Mouse (Mus musculus) liver, embryonic 14.5 days (tissue): ENCODE measurements at regions not wholly inside any gene's neighbourhood (a gene's known extent, or its start where the extent isn't known, plus 50 kb on each side); places are given as distances from the start of the nearest gene placed in this dataset.

Source experiments
- ATAC-seq: fragments of 200-750 bp; cut with Nextera tagmentation; 2 replicates; pipeline ENCODE4 v1.8.0; 2017; ENCODE audit warnings: moderate number of reproducible peaks, mild to moderate bottlenecking, moderate library complexity; ENCODE audit not compliant: insufficient read depth
- DNase-seq, 3 experiments: peaks; one replicate each; pipeline ENCODE4 v3.0.0-alpha.2; 2012 to 2013; ENCODE audit warnings: low read depth in 3 of 3, low spot score in 3 of 3
- H3K27ac ChIP-seq: fragments of 300-500 bp; sonication (generic); 2 replicates; pipeline ENCODE4 v1.5.1; 2014; ENCODE audit warnings: moderate library complexity, mild to moderate bottlenecking, control low read depth, inconsistent platforms
- H3K27me3 ChIP-seq: fragments of 300-500 bp; sonication (generic); 2 replicates; pipeline ENCODE4 v1.6.1; 2014; ENCODE audit warnings: mild to moderate bottlenecking, low read length, moderate library complexity; ENCODE audit not compliant: control insufficient read depth, insufficient read depth
- H3K36me3 ChIP-seq: fragments of 300-500 bp; sonication (generic); replicated peaks from 2 replicates; pipeline ENCODE4 v1.6.1; 2014; ENCODE audit warnings: low read depth; ENCODE audit not compliant: control insufficient read depth, insufficient read depth
- H3K4me1 ChIP-seq, 2 experiments: fragments of 200-500 bp in 1 of 2; fragments of 300-500 bp in 1 of 2; sonication (generic) in 1 of 2; replicated peaks; 2 replicates each; pipeline ENCODE4 v1.6.1; 2012 to 2014; ENCODE audit warnings: antibody characterized with exemption in 1 of 2, inconsistent platforms in 1 of 2, low read length in 1 of 2; ENCODE audit not compliant: control insufficient read depth in 2 of 2, insufficient read depth in 2 of 2
- H3K4me2 ChIP-seq: fragments of 300-500 bp; sonication (generic); 2 replicates; pipeline ENCODE4 v1.6.1; 2014; ENCODE audit warnings: low read depth, mild to moderate bottlenecking, control low read depth, moderate library complexity
- H3K4me3 ChIP-seq, 2 experiments: fragments of 200-500 bp in 1 of 2; fragments of 300-500 bp in 1 of 2; sonication (generic) in 1 of 2; 2 replicates each; pipeline ENCODE4 v1.5.1; 2012 to 2014; ENCODE audit warnings: low read depth in 2 of 2, low read length in 2 of 2, mild to moderate bottlenecking in 2 of 2, control low read depth in 1 of 2, inconsistent platforms in 1 of 2, moderate library complexity in 1 of 2; ENCODE audit not compliant: insufficient read depth in 1 of 2
- H3K9ac ChIP-seq: fragments of 300-500 bp; sonication (generic); replicated peaks from 2 replicates; pipeline ENCODE4 v1.6.1; 2014; ENCODE audit warnings: mild to moderate bottlenecking, control low read depth, moderate library complexity
- H3K9me3 ChIP-seq: fragments of 300-500 bp; sonication (generic); 2 replicates; pipeline ENCODE4 v1.6.1; 2016; ENCODE audit warnings: low read length, mixed read lengths; ENCODE audit not compliant: control insufficient read depth
- CTCF ChIP-seq: IDR thresholded peaks from 2 replicates; pipeline ENCODE4 v1.5.1; 2016; ENCODE audit warnings: antibody characterized with exemption, low read depth, control low read depth
- EP300 ChIP-seq: IDR thresholded peaks from 2 replicates; pipeline ENCODE4 v1.6.1; 2016; ENCODE audit warnings: antibody characterized with exemption, low read depth
- WGBS: fragments of 180-500 bp; shearing (Covaris S2); extraction: QIAGEN DNeasy Blood & Tissue Kit; methylation state at CpG from one replicate; pipeline ENCODE4 v1.1.7; 2014; ENCODE audit not compliant: insufficient replicate concordance; 5-methylcytosine and 5-hydroxymethylcytosine counted together

- H3K9me3 ChIP-seq = no peaks in the 10 kb centered on the region
- no peak overlapping the region for H3K4me2 ChIP-seq
- no peak overlapping the region for H3K9ac ChIP-seq
- ATAC-seq (no peak), DNase-seq (no peak)
- no peak overlapping the region for H3K27ac ChIP-seq
- no peaks in the 10 kb centered on the region for H3K27me3 ChIP-seq
- no peak for TF ChIP-seq CTCF
- no peak for TF ChIP-seq EP300
- no peaks in the 10 kb centered on the region for H3K36me3 ChIP-seq
- peaks cover 2 to 14% of the 10 kb centered on the region in 2 experiments; a peak in 3 of 4 replicates for H3K4me1 ChIP-seq
- H3K4me3 ChIP-seq = no peak overlapping the region
- 72% methylated on average over 16 of the region's 16 CpGs for WGBS
These were observed 159.7 kb upstream of the Mrps10 start for GRCm38 (mm10) chr17:47208886-47209585.

- H3K27me3 ChIP-seq = no peaks in the 10 kb centered on the region
- no peak for DNase-seq
These were observed 161.2 kb upstream of the Mrps10 start for GRCm38 (mm10) chr17:47207471-47207870.

GRCm38 (mm10) chr17:47204470-47205162 is 164.1 kb upstream of the Mrps10 start:
- TF ChIP-seq CTCF (no peak), EP300 (no peak)
- WGBS = 36% methylated on average over 7 of the region's 7 CpGs

More at GRCm38 (mm10) chr17:47207471-47207870, 161.2 kb upstream of the Mrps10 start:
- TF ChIP-seq EP300 (no peak), CTCF (no peak)
- Histone ChIP-seq H3K4me3 (no peak overlapping the region), H3K4me2 (no peak overlapping the region), H3K9ac (no peak overlapping the region), H3K27ac (no peak overlapping the region), H3K36me3 (no peaks in the 10 kb centered on the region), H3K4me1 (peaks cover 2 to 15% of the 10 kb centered on the region in 2 experiments; a peak in 3 of 4 replicates), H3K9me3 (no peaks in the 10 kb centered on the region)
- WGBS = 70% methylated on average over 4 of the region's 4 CpGs
- no peak for ATAC-seq

DNA sequence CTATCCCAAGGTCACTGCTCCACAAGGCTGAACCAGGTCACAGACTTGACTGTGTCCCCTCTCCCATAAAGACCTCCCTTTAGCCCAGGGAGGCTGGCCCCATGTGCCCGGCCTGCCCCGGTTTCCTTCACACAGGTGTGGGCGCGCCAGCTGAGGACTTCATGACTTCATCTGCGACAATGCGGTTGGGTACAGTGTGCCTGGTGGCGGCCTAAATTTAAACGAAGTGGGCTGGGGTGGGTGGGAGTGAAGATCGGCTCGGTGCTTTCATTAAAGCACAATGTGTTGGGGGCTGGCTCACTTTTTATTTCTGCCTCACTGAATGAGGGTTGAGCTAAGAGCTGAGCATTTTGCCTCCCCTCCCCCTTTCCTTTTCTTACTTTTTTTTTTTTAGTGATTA is 169.5 kb upstream of the Mrps10 start:
- Histone ChIP-seq H3K36me3 (no peaks in the 10 kb centered on the region), H3K27me3 (no peaks in the 10 kb centered on the region), H3K4me3 (no peak overlapping the region), H3K27ac (no peak overlapping the region), H3K9me3 (no peaks in the 10 kb centered on the region), H3K4me1 (peaks cover 2 to 6% of the 10 kb centered on the region in 2 experiments; a peak in 2 of 4 replicates), H3K4me2 (no peak overlapping the region), H3K9ac (no peak overlapping the region)
- ATAC-seq (no peak), DNase-seq (no peak)
- TF ChIP-seq CTCF (no peak), EP300 (no peak)
- WGBS = 81% methylated on average over 10 of the region's 10 CpGs

More at GRCm38 (mm10) chr17:47204470-47205162, 164.1 kb upstream of the Mrps10 start:
- Histone ChIP-seq H3K27ac (no peak overlapping the region), H3K9ac (no peak overlapping the region), H3K4me3 (no peak overlapping the region), H3K4me2 (no peak overlapping the region), H3K27me3 (no peaks in the 10 kb centered on the region), H3K36me3 (no peaks in the 10 kb centered on the region), H3K4me1 (peaks cover 2 to 15% of the 10 kb centered on the region in 2 experiments; a peak in 3 of 4 replicates), H3K9me3 (no peaks in the 10 kb centered on the region)
- ATAC-seq = no peak
- no peak for DNase-seq

DNA sequence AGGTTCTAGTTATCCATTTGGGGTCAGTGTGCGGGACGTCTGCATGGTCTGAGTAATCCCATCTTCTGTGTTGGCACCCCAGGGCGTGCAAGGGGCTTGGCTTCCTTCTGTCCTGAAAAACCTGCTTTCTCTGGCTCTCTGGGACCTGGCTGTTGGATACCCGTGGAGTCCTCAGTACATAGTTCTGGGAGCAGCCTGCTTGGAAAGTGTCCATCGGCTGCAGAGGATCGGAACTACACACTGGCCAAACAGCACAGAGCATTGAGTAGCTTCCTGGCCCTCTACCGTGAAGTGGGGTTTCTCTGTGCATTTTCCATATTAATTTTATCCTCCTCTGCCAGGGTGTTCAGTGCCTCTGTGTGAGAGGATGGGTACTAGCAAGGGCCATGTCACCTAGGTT is 170.7 kb upstream of the Mrps10 start:
- no peak for ATAC-seq
- Histone ChIP-seq H3K27me3 (no peaks in the 10 kb centered on the region), H3K4me2 (no peak overlapping the region), H3K9ac (no peak overlapping the region), H3K4me1 (peaks cover 0 to 4% of the 10 kb centered on the region in 2 experiments; a peak in 1 of 4 replicates), H3K36me3 (no peaks in the 10 kb centered on the region), H3K9me3 (no peaks in the 10 kb centered on the region), H3K27ac (no peak overlapping the region), H3K4me3 (no peak overlapping the region)
- DNase-seq = no peak
- 73% methylated on average over 7 of the region's 7 CpGs for WGBS
- TF ChIP-seq EP300 = no peak
- no peak for TF ChIP-seq CTCF
